ENCODE assay signal across 24 mouse cellular contexts in genomic region chr10:31456806-31457205, GRCm38 (mm10). TPM values are rescaled to one million over a fixed set of nuclear protein-coding genes. Genes with fewer than 3 reads are reported as not detected.
DNase-seq lines count a peak whose midpoint lies in the region; TF ChIP-seq lines count a peak whose summit lies in the region.
"Had no signal": no experiment of that assay in that cellular context is flagged by ENCODE, and none has a peak within 500 bp of the region (broad histone marks: within the 10 kb centered on the region; RNA-seq: fewer than 3 reads in every experiment).

No protein-coding gene starts in this region.

- no peaks in the 10 kb centered on the region for H3K4me1 ChIP-seq in lung, adult 2 months (ENCODE audit: control insufficient read depth, insufficient read depth, low read length)
- H3K4me1 ChIP-seq: embryonic facial prominence, embryonic 13.5 days; embryonic facial prominence, embryonic 15.5 days; forebrain, embryonic 10.5 days; forebrain, embryonic 13.5 days; forebrain, embryonic 15.5 days had no signal

- 53% methylated on average over 1 of the region's 1 CpGs for WGBS in lung, adult 2 months

- H3K4me3 ChIP-seq in lung, adult 2 months (replicated peaks; ENCODE audit: extremely low read depth, low read depth, low read length): no peak overlapping the region
- H3K4me3 ChIP-seq: embryonic facial prominence, embryonic 13.5 days; embryonic facial prominence, embryonic 15.5 days; erythroblast, embryonic 14.5 days; forebrain, embryonic 10.5 days; forebrain, embryonic 13.5 days; forebrain, embryonic 15.5 days had no signal

- no peak for TF ChIP-seq CTCF in lung, adult 2 months (IDR thresholded peaks at IDR 0.05; ENCODE audit: insufficient read depth, low read length)

- intact Hi-C loops in gastrocnemius, postnatal 14 days (cut with DNase I; ENCODE audit: low total_unique reads): no loop called here

- TF ChIP-seq POLR2A in lung, adult 2 months (IDR thresholded peaks at IDR 0.05; ENCODE audit: borderline replicate concordance, extremely low read depth, low read depth, low read length): no peak

- peak; percentile 96 for DNase-seq in ES-CJ7 (ENCODE audit: low read depth, low spot score)
- peak; percentile 94 for DNase-seq in R1 (ENCODE audit: low read depth, low spot score)
- DNase-seq in lung, adult 2 months: no peak
- no peak for DNase-seq in adrenal gland, postnatal 4 days (ENCODE audit: low spot score in 2 of 2)
- no peak for DNase-seq in gastrocnemius, postnatal 14 days
- DNase-seq: adrenal gland, adult 8-10 months; adrenal gland, postnatal 14 days; adrenal gland, postnatal 36 days; cerebellum, adult 11 months; cerebellum, adult 18-20 months; cerebellum, adult 8-10 months; cerebellum, adult 9-11 months; cerebellum, postnatal 14 days; cerebellum, postnatal 36 days; embryo, embryonic 11 days; forebrain, postnatal 0 days had no signal

RNA-seq across cellular contexts. Expression of gene Tpd52l1, which starts 11.0 kb away (rescaled TPM):
- polyA plus RNA-seq in lung, adult 2 months (2012; rRNA removed): 1.4 and 1.8 TPM in 2 replicates
- 10 to 100 TPM; 44.4 to 52.4 TPM for total RNA-seq in adrenal gland, postnatal 4 days (2021)
- total RNA-seq in gastrocnemius, postnatal 14 days (2021): 10 to 100 TPM; 16.8 to 21.0 TPM
- total RNA-seq: G1E had no signal
- polyA plus RNA-seq: activated CD4-positive, CD25-positive, alpha-beta regulatory T cell, adult 4 months; erythroblast, embryonic 14.5 days; G1E had no signal

Comparison
In these comparisons a context has a peak if more than half of its experiments do, and no peak if none do; other contexts are left out.
1. DNase-seq: peak in ES-CJ7 (single experiment) and R1 (single experiment); none in lung, adult 2 months (single experiment), adrenal gland, postnatal 4 days (0 of 2) and gastrocnemius, postnatal 14 days (single experiment).